Mouse (Mus musculus): ENCODE measurements around the gene Crabp1. TPM values are rescaled to one million over a fixed set of nuclear protein-coding genes. Genes with fewer than 3 reads are reported as not detected.

Crabp1 gene
- polyA plus RNA-seq, 1 experiment = 13.5 TPM

- Histone ChIP-seq H3K27me3 (ENCODE audit: control insufficient read depth, insufficient read depth, low read length, poor library complexity, severe bottlenecking) (no peaks in the 10 kb centered on the region), H3K4me3 (ENCODE audit: low read depth, low read length) (peak overlapping the region; percentile 8; the same call in 1 of the 2 replicates), H3K36me3 (ENCODE audit: control insufficient read depth, insufficient read depth, low read length, poor library complexity, severe bottlenecking) (no peaks in the 10 kb centered on the region), H3K27ac (ENCODE audit: insufficient read depth, low read length) (peak overlapping the region; percentile 82), H3K4me1 (ENCODE audit: control insufficient read depth, insufficient read depth, low read length) (peaks cover 15% of the 10 kb centered on the region), H3K9ac (ENCODE audit: low read depth, poor library complexity, severe bottlenecking) (peak overlapping the region; percentile 57; the same call in 1 of the 2 replicates), H3K9me3 (replicated peaks; ENCODE audit: control insufficient read depth, insufficient read depth, low read length, poor library complexity, severe bottlenecking) (no peaks in the 10 kb centered on the region)
- TF ChIP-seq EP300 (IDR thresholded peaks at IDR 0.05; ENCODE audit: insufficient read depth, low read depth, low read length) (peak; percentile 82), POLR2A (IDR thresholded peaks at IDR 0.05; ENCODE audit: insufficient read depth, low read length) (peak; percentile 66), CTCF (IDR thresholded peaks at IDR 0.05; ENCODE audit: low read depth, low read length) (no peak)
These were observed 38.5 kb downstream of the Crabp1 start for GRCm38 (mm10) chr9:54802749-54803679.

DNA sequence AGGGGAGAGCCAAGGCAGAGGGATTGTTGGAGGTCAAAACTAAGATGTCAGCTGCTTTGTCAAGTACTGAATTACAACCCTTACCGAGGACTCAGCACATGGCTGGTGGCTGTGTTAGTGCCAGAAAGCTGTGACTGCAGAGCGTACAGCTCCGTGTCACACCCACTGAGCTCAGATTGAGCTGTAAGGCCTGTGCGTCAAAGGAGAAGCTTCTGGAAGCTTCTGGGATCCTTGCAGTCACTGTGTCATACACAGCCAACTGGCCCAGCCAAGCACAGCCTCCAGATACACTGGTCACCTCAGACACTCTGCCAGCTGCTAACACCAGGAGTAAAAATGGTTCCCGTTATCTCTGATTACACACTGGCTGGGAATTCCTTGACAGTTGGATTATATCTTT lies 39.8 kb downstream of the Crabp1 start:
- Histone ChIP-seq H3K4me1 (ENCODE audit: control insufficient read depth, insufficient read depth, low read length) (peaks cover 15% of the 10 kb centered on the region), H3K9me3 (replicated peaks; ENCODE audit: control insufficient read depth, insufficient read depth, low read length, poor library complexity, severe bottlenecking) (no peaks in the 10 kb centered on the region), H3K27ac (ENCODE audit: insufficient read depth, low read length) (no peak overlapping the region), H3K27me3 (ENCODE audit: control insufficient read depth, insufficient read depth, low read length, poor library complexity, severe bottlenecking) (no peaks in the 10 kb centered on the region), H3K36me3 (ENCODE audit: control insufficient read depth, insufficient read depth, low read length, poor library complexity, severe bottlenecking) (no peaks in the 10 kb centered on the region), H3K9ac (ENCODE audit: low read depth, poor library complexity, severe bottlenecking) (no peak overlapping the region), H3K4me3 (ENCODE audit: low read depth, low read length) (no peak overlapping the region)
- no peak for TF ChIP-seq CTCF (IDR thresholded peaks at IDR 0.05; ENCODE audit: low read depth, low read length)
- TF ChIP-seq EP300 (IDR thresholded peaks at IDR 0.05; ENCODE audit: insufficient read depth, low read depth, low read length) = no peak
- TF ChIP-seq POLR2A (IDR thresholded peaks at IDR 0.05; ENCODE audit: insufficient read depth, low read length) = no peak

GRCm38 (mm10) chr9:54807761-54808160 lies 43.2 kb downstream of the Crabp1 start:
- Histone ChIP-seq H3K9me3 (replicated peaks; ENCODE audit: control insufficient read depth, insufficient read depth, low read length, poor library complexity, severe bottlenecking) (no peaks in the 10 kb centered on the region), H3K27ac (ENCODE audit: insufficient read depth, low read length) (no peak overlapping the region), H3K9ac (ENCODE audit: low read depth, poor library complexity, severe bottlenecking) (no peak overlapping the region), H3K4me3 (ENCODE audit: low read depth, low read length) (no peak overlapping the region), H3K27me3 (ENCODE audit: control insufficient read depth, insufficient read depth, low read length, poor library complexity, severe bottlenecking) (no peaks in the 10 kb centered on the region), H3K4me1 (ENCODE audit: control insufficient read depth, insufficient read depth, low read length) (peaks cover 4% of the 10 kb centered on the region), H3K36me3 (ENCODE audit: control insufficient read depth, insufficient read depth, low read length, poor library complexity, severe bottlenecking) (no peaks in the 10 kb centered on the region)
- TF ChIP-seq EP300 (IDR thresholded peaks at IDR 0.05; ENCODE audit: insufficient read depth, low read depth, low read length) = no peak
- no peak for TF ChIP-seq POLR2A (IDR thresholded peaks at IDR 0.05; ENCODE audit: insufficient read depth, low read length)
- TF ChIP-seq CTCF (IDR thresholded peaks at IDR 0.05; ENCODE audit: low read depth, low read length) = no peak

DNA sequence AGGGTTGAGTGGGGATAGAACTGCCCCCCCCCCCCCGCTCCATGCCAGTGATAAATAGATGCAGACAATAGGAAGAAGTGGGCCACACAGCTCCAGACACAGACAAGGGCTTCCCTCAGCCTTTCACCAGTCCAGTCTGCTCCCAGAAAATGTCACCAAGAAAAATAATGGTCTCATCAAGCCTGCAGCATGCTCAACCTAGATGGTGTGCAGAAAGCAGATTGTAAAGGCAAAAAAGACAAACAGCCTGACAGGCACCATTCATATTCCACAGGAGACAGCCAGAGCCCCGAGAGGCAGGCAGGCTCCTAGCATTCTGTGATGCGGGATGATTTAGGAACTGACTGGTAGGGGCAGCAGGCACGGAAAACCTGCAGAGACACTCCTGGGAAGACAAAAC lies 45.4 kb downstream of the Crabp1 start:
- Histone ChIP-seq H3K36me3 (ENCODE audit: control insufficient read depth, insufficient read depth, low read length, poor library complexity, severe bottlenecking) (no peaks in the 10 kb centered on the region), H3K9ac (ENCODE audit: low read depth, poor library complexity, severe bottlenecking) (no peak overlapping the region), H3K4me3 (ENCODE audit: low read depth, low read length) (no peak overlapping the region), H3K27ac (ENCODE audit: insufficient read depth, low read length) (no peak overlapping the region), H3K4me1 (ENCODE audit: control insufficient read depth, insufficient read depth, low read length) (no peaks in the 10 kb centered on the region), H3K27me3 (ENCODE audit: control insufficient read depth, insufficient read depth, low read length, poor library complexity, severe bottlenecking) (no peaks in the 10 kb centered on the region), H3K9me3 (replicated peaks; ENCODE audit: control insufficient read depth, insufficient read depth, low read length, poor library complexity, severe bottlenecking) (no peaks in the 10 kb centered on the region)
- TF ChIP-seq EP300 (IDR thresholded peaks at IDR 0.05; ENCODE audit: insufficient read depth, low read depth, low read length) (no peak), CTCF (IDR thresholded peaks at IDR 0.05; ENCODE audit: low read depth, low read length) (no peak), POLR2A (IDR thresholded peaks at IDR 0.05; ENCODE audit: insufficient read depth, low read length) (no peak)

DNA sequence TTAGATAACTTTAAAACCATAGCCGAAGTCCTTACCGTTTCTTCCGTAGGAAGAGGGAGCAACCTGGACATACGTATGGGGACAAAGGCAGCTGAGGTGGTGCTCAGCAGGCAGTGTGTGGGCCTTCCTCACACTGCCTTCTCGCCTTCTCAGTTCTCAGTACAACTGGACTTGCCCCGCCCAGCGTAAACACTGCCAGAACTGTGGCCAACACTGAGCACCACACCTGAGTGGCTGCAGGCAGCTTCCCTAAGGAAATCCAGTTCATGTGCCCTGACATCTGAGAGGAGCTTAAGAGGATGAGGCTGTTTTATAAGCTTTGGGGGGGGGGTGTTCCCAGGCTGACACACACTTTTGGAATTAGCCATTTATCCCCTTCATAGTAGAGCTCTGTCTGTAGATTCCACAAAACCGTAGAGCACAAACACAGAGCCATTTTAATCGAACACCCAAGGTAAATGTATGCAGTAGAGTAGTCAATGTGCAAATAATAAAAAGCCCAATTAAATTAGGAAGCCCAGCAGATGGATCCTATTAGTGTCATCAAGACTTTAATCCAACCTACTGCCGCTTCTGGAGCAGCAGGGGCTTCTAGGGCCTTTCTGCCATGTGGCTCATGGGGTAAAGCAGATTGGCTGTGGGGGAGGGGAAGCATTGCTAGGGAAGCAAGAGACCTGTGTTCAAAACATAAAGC lies 52.1 kb downstream of the Crabp1 start:
- H3K4me3 ChIP-seq (ENCODE audit: low read depth, low read length) = no peak overlapping the region
- peaks cover 4% of the 10 kb centered on the region; the same call in 1 of the 2 replicates for H3K9me3 ChIP-seq (replicated peaks; ENCODE audit: control insufficient read depth, insufficient read depth, low read length, poor library complexity, severe bottlenecking)
- H3K27me3 ChIP-seq (ENCODE audit: control insufficient read depth, insufficient read depth, low read length, poor library complexity, severe bottlenecking) = no peaks in the 10 kb centered on the region
- no peaks in the 10 kb centered on the region for H3K36me3 ChIP-seq (ENCODE audit: control insufficient read depth, insufficient read depth, low read length, poor library complexity, severe bottlenecking)
- TF ChIP-seq POLR2A (IDR thresholded peaks at IDR 0.05; ENCODE audit: insufficient read depth, low read length) (no peak), EP300 (IDR thresholded peaks at IDR 0.05; ENCODE audit: insufficient read depth, low read depth, low read length) (no peak), CTCF (IDR thresholded peaks at IDR 0.05; ENCODE audit: low read depth, low read length) (no peak)
- H3K27ac ChIP-seq (ENCODE audit: insufficient read depth, low read length) = no peak overlapping the region
- no peak overlapping the region for H3K9ac ChIP-seq (ENCODE audit: low read depth, poor library complexity, severe bottlenecking)
- peaks cover 7% of the 10 kb centered on the region for H3K4me1 ChIP-seq (ENCODE audit: control insufficient read depth, insufficient read depth, low read length)

Measured in ES-Bruce4 (cell line).